Mouse (Mus musculus) small intestine, adult 2 months (tissue): Measurements from ENCODE around the gene Nos2. TPM values are rescaled to one million over a fixed set of nuclear protein-coding genes. Genes with fewer than 3 reads are reported as not detected.

Experiments used
- H3K27ac ChIP-seq: fragments of 200-500 bp; 2 replicates; pipeline ENCODE4 v1.5.1; 2012; ENCODE audit warnings: low read depth, low read length, control low read depth, inconsistent platforms; ENCODE audit not compliant: insufficient read depth
- H3K27me3 ChIP-seq: fragments of 200-500 bp; 2 replicates; pipeline ENCODE4 v1.6.1; 2012; ENCODE audit warnings: mild to moderate bottlenecking, moderate library complexity, low read length, inconsistent platforms; ENCODE audit not compliant: control insufficient read depth, insufficient read depth
- H3K36me3 ChIP-seq: fragments of 200-500 bp; 2 replicates; pipeline ENCODE4 v1.6.1; 2012; ENCODE audit warnings: mild to moderate bottlenecking, low read length, control low read depth, inconsistent platforms; ENCODE audit not compliant: control insufficient read depth, insufficient read depth
- H3K4me1 ChIP-seq: fragments of 200-500 bp; 2 replicates; pipeline ENCODE4 v1.6.1; 2012; ENCODE audit warnings: low read length, inconsistent platforms, mixed read lengths; ENCODE audit not compliant: control insufficient read depth, insufficient read depth, insufficient read length
- H3K4me3 ChIP-seq: fragments of 200-500 bp; 2 replicates; pipeline ENCODE4 v1.5.1; 2012; ENCODE audit warnings: low read depth, mild to moderate bottlenecking, control low read depth, inconsistent platforms, low read length, moderate library complexity
- CTCF ChIP-seq: fragments of 200-500 bp; IDR thresholded peaks from 2 replicates; pipeline ENCODE4 v1.5.1; 2012; ENCODE audit warnings: low read depth, mild to moderate bottlenecking, control low read depth, inconsistent platforms, low read length, moderate library complexity, mixed read lengths; ENCODE audit not compliant: insufficient replicate concordance, insufficient read length; ENCODE audit errors: extremely low read depth
- POLR2A ChIP-seq: fragments of 200-500 bp; IDR thresholded peaks from 2 replicates; pipeline ENCODE4 v1.6.1; 2012; ENCODE audit warnings: low read depth, mild to moderate bottlenecking, control low read depth, inconsistent platforms, low read length, moderate library complexity
- WGBS: fragments of 180-500 bp; shearing (Covaris S2); methylation state at CpG from one replicate; pipeline ENCODE4 v1.1.7; 2018; 5-methylcytosine and 5-hydroxymethylcytosine counted together
- polyA plus RNA-seq: library from polyadenylated mRNA; depleted of rRNA; stranded (reverse); fragments of >200 nt; gene quantifications from 2 replicates; pipeline ENCODE4 v1.2.3, GENCODE M21; 2012

Nos2 gene
- polyA plus RNA-seq, 1 experiment: 13.0 TPM

GRCm38 (mm10) chr11:78929345-78929744 is 8.8 kb downstream of the Nos2 start:
- Histone ChIP-seq H3K36me3 (peaks cover 44% of the 10 kb centered on the region), H3K27me3 (peaks cover 4% of the 10 kb centered on the region; the same call in 1 of the 2 replicates), H3K4me3 (no peak overlapping the region), H3K27ac (no peak overlapping the region), H3K4me1 (no peaks in the 10 kb centered on the region; the same call in 1 of the 2 replicates)
- WGBS: 21% methylated on average over 5 of the region's 5 CpGs
- TF ChIP-seq CTCF (no peak), POLR2A (no peak)

GRCm38 (mm10) chr11:78934307-78934706 is 13.7 kb downstream of the Nos2 start:
- Histone ChIP-seq H3K4me1 (no peaks in the 10 kb centered on the region), H3K27ac (no peak overlapping the region), H3K27me3 (no peaks in the 10 kb centered on the region), H3K36me3 (peaks cover 55% of the 10 kb centered on the region), H3K4me3 (no peak overlapping the region)
- 84% methylated on average over 7 of the region's 7 CpGs for WGBS
- TF ChIP-seq POLR2A: no peak
- TF ChIP-seq CTCF: no peak

GRCm38 (mm10) chr11:78934727-78935126 is 14.1 kb downstream of the Nos2 start:
- peaks cover 56% of the 10 kb centered on the region for H3K36me3 ChIP-seq
- WGBS: 82% methylated on average over 4 of the region's 4 CpGs
- no peak overlapping the region for H3K4me3 ChIP-seq
- H3K27me3 ChIP-seq: no peaks in the 10 kb centered on the region
- no peaks in the 10 kb centered on the region for H3K4me1 ChIP-seq
- no peak overlapping the region for H3K27ac ChIP-seq
- TF ChIP-seq POLR2A (no peak), CTCF (no peak)

DNA sequence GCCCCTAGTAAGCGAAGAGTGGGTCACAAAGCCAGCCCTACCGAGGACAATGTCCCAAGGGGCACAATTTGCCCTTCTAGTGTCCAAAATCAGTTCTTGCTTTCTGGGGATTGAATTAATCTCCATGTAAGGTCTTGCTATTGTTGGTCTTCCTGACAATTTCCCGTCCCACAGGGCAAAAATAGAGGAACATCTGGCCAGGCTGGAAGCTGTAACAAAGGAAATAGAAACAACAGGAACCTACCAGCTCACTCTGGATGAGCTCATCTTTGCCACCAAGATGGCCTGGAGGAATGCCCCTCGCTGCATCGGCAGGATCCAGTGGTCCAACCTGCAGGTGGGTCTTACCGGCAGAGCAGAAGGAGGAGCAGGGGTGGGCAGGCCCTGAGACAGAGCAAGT is 14.6 kb downstream of the Nos2 start:
- H3K4me1 ChIP-seq: no peaks in the 10 kb centered on the region
- no peak overlapping the region for H3K27ac ChIP-seq
- TF ChIP-seq CTCF (no peak), POLR2A (no peak)
- peaks cover 58% of the 10 kb centered on the region for H3K36me3 ChIP-seq
- H3K4me3 ChIP-seq: no peak overlapping the region
- no peaks in the 10 kb centered on the region for H3K27me3 ChIP-seq
- 82% methylated on average over 6 of the region's 6 CpGs for WGBS

DNA sequence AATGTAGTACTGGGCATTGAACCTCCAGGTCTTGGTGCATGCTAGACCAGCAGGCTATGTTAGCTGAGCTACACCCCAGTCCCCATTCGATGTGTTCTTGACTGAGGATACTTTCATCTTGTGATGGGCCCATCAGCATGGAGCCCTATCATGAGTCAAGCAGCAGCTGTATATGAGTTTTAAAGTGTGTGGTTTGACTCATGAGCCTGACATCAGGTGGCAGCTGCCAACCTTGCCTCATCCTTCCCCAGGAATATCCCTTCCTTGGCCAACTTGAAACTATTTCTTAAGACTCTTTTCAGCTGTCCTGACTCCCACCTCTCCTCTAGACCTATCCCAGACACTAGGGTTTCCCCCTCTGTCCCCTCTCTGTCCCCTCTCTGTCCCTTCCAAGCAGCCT is 22.5 kb downstream of the Nos2 start:
- TF ChIP-seq CTCF (no peak), POLR2A (no peak)
- Histone ChIP-seq H3K4me1 (no peaks in the 10 kb centered on the region), H3K36me3 (peaks cover 45% of the 10 kb centered on the region), H3K4me3 (no peak overlapping the region), H3K27me3 (no peaks in the 10 kb centered on the region), H3K27ac (no peak overlapping the region)
- 98% methylated on average over 1 of the region's 1 CpGs for WGBS

DNA sequence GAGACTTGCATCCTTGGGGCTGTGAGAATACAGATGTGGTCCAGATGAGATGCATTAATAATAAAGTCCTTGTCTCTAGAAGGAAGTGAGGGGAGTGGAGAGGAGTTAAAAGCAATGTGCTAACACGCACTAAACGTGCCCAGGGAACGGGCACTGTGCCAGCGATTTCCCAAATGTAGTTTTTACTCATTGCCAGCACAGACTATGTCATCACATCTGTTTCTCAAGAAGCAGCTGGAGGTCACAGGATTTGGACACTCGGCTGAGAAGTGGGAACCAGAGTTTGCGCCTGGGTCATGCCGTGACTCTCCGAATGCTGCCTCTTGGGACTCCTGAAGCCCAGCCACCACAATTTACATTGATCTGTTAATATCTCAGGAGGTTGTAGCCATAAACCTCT is 29.8 kb downstream of the Nos2 start:
- Histone ChIP-seq H3K27me3 (no peaks in the 10 kb centered on the region), H3K4me1 (no peaks in the 10 kb centered on the region), H3K27ac (no peak overlapping the region), H3K4me3 (no peak overlapping the region), H3K36me3 (peaks cover 63% of the 10 kb centered on the region)
- WGBS: 59% methylated on average over 8 of the region's 8 CpGs
- TF ChIP-seq CTCF (no peak), POLR2A (no peak)

GRCm38 (mm10) chr11:78952467-78952866 is 31.9 kb downstream of the Nos2 start:
- Histone ChIP-seq H3K27ac (no peak overlapping the region), H3K4me3 (no peak overlapping the region), H3K4me1 (no peaks in the 10 kb centered on the region), H3K36me3 (peaks cover 67% of the 10 kb centered on the region), H3K27me3 (no peaks in the 10 kb centered on the region)
- 22% methylated on average over 17 of the region's 17 CpGs for WGBS
- TF ChIP-seq CTCF (no peak), POLR2A (no peak)

DNA sequence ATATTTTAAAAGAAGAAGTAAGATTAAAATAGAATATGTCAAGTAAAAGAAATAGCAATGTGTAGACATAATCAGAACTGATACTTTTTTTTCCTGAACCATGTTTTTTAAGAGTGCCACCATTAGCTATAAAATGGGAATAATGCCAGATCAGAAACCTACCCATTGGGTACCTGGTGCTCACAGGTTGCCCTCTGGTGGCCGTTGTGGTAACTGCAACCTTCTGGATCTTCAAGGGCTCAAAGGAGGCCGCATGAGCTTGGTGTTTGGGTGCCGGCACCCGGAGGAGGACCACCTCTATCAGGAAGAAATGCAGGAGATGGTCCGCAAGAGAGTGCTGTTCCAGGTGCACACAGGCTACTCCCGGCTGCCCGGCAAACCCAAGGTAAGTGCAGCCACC is 35.7 kb downstream of the Nos2 start:
- H3K36me3 ChIP-seq: peaks cover 64% of the 10 kb centered on the region

More for the DNA sequence above, 35.7 kb downstream of the Nos2 start:
- 6% methylated on average over 7 of the region's 7 CpGs for WGBS
- H3K4me1 ChIP-seq: no peaks in the 10 kb centered on the region
- peak; percentile 85 for TF ChIP-seq CTCF
- TF ChIP-seq POLR2A: no peak; the same call in 1 of the 2 replicates
- no peak overlapping the region for H3K27ac ChIP-seq
- no peaks in the 10 kb centered on the region for H3K27me3 ChIP-seq
- no peak overlapping the region for H3K4me3 ChIP-seq
